Comparison of ENCODE assay signal across 9 mouse cellular contexts in the genomic region with DNA sequence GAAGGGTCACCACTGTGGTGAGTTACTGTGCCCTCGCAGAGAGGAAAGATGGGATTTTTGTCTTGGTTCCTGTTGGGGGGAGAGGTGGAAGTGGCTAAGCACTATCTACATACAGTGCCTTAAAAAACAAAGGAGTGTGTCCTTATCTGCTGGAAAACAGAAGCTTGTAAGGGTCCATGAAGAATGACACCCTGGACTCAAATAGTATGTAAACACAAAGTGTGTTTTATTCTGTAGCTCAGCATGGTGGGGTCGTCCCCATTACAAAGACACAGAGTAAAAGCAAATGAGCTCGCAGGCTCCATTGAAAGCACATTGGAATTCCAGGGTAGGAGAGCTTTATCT. TPM values are rescaled to one million over a fixed set of nuclear protein-coding genes. Genes with fewer than 3 reads are reported as not detected.
DNase-seq lines count a peak whose midpoint lies in the region; ATAC-seq lines count a peak whose summit lies in the region.
"Had no signal": no experiment of that assay in that cellular context is flagged by ENCODE, and none has a peak within 500 bp of the region (broad histone marks: within the 10 kb centered on the region; RNA-seq: fewer than 3 reads in every experiment).

No protein-coding gene starts in this region.

- no peak for DNase-seq in heart, adult 8-10 months (ENCODE audit: low spot score)
- peak; percentile 4 for DNase-seq in Muller cell, postnatal 12 days (ENCODE audit: inconsistent ontology term)
- DNase-seq in hindbrain, embryonic 10.5 days (ENCODE audit: low spot score): no peak
- no peak for DNase-seq in midbrain, embryonic 10.5 days (ENCODE audit: low spot score)
- DNase-seq in layer of hippocampus, postnatal 10 days (ENCODE audit: low spot score in 2 of 2): no peak
- no peak for DNase-seq in adrenal gland, adult 2 months

- peak overlapping the region; percentile 88 for H3K4me3 ChIP-seq in heart, embryonic 16.5 days (ENCODE audit: low read length)
- H3K4me3 ChIP-seq in hindbrain, embryonic 10.5 days: peak overlapping the region; percentile 80
- peak overlapping the region; percentile 67 for H3K4me3 ChIP-seq in midbrain, embryonic 10.5 days

- H3K4me1 ChIP-seq in heart, embryonic 16.5 days (ENCODE audit: control insufficient read depth, insufficient read depth, low read length): peaks cover 8% of the 10 kb centered on the region
- peaks cover 12% of the 10 kb centered on the region for H3K4me1 ChIP-seq in hindbrain, embryonic 10.5 days (replicated peaks)
- H3K4me1 ChIP-seq in midbrain, embryonic 10.5 days: peaks cover 11% of the 10 kb centered on the region

- peak overlapping the region; percentile 90 for H3K27ac ChIP-seq in heart, embryonic 16.5 days (ENCODE audit: low read length)
- H3K27ac ChIP-seq in hindbrain, embryonic 10.5 days: peak overlapping the region; percentile 93; the same call in 1 of the 2 replicates
- H3K27ac ChIP-seq in midbrain, embryonic 10.5 days (replicated peaks): peak overlapping the region; percentile 87

- H3K4me2 ChIP-seq in heart, embryonic 16.5 days (ENCODE audit: low read depth, low read length): peak overlapping the region; percentile 89

- ATAC-seq in heart, embryonic 16.5 days (replicated peaks; ENCODE audit: extremely low read depth, insufficient read depth, low FRiP score): no peak
- ATAC-seq in activated CD4-positive, CD25-positive, alpha-beta regulatory T cell, adult 4 months: no peak

- H3K9ac ChIP-seq in heart, embryonic 16.5 days (ENCODE audit: low read length): peak overlapping the region; percentile 87

- no peaks in the 10 kb centered on the region for H3K27me3 ChIP-seq in heart, embryonic 16.5 days (ENCODE audit: control insufficient read depth, insufficient read depth, low read length)
- no peaks in the 10 kb centered on the region for H3K27me3 ChIP-seq in hindbrain, embryonic 10.5 days (ENCODE audit: insufficient read depth, poor library complexity, severe bottlenecking)
- no peaks in the 10 kb centered on the region for H3K27me3 ChIP-seq in midbrain, embryonic 10.5 days (ENCODE audit: low read depth, poor library complexity, severe bottlenecking)
- H3K27me3 ChIP-seq: Patski had no signal

- 32% methylated on average over 3 of the region's 3 CpGs for WGBS in heart, embryonic 16.5 days
- 42% methylated on average over 3 of the region's 3 CpGs for WGBS in hindbrain, embryonic 10.5 days
- 44% methylated on average over 3 of the region's 3 CpGs for WGBS in midbrain, embryonic 10.5 days

- 0 out of 2 replicates have a peak, but pooled peaks cover 2% of the 10 kb centered on the region for H3K36me3 ChIP-seq in heart, embryonic 16.5 days (ENCODE audit: control insufficient read depth, insufficient read depth)
- peaks cover 15% of the 10 kb centered on the region for H3K36me3 ChIP-seq in hindbrain, embryonic 10.5 days
- H3K36me3 ChIP-seq in midbrain, embryonic 10.5 days: peaks cover 6% of the 10 kb centered on the region

- no peaks in the 10 kb centered on the region for H3K9me3 ChIP-seq in heart, embryonic 16.5 days (replicated peaks; ENCODE audit: control insufficient read depth, low read length)
- no peaks in the 10 kb centered on the region for H3K9me3 ChIP-seq in hindbrain, embryonic 10.5 days
- no peaks in the 10 kb centered on the region for H3K9me3 ChIP-seq in midbrain, embryonic 10.5 days (replicated peaks)

RNA-seq across cellular contexts. Expression of a gene that starts 0.8 kb away (rescaled TPM):
- polyA plus RNA-seq in heart, embryonic 16.5 days (2015; fragmentation: Nextera tagmentation; extraction: Ambion mirVana): 17.9 and 22.3 TPM in 2 replicates
- total RNA-seq in heart, adult 8-10 months (2022): 10 to 100 TPM; 12.5 to 23.2 (median 17.8) TPM
- 17.6 and 23.3 TPM in 2 replicates for polyA plus RNA-seq in hindbrain, embryonic 10.5 days (2016; fragmentation: Nextera tagmentation; extraction: Ambion mirVana)
- polyA plus RNA-seq in midbrain, embryonic 10.5 days (2016; fragmentation: Nextera tagmentation; extraction: Ambion mirVana): 22.3 and 24.3 TPM in 2 replicates
- total RNA-seq in layer of hippocampus, postnatal 10 days (2021): 10 to 100 TPM; 21.7 to 24.5 TPM
- total RNA-seq in adrenal gland, adult 2 months (2021): 10 to 100 TPM; 15.4 to 16.2 TPM
- 4.6 and 6.1 TPM in 2 replicates for polyA plus RNA-seq in adrenal gland, adult 2 months (2012; rRNA removed)
- polyA plus RNA-seq in activated CD4-positive, CD25-positive, alpha-beta regulatory T cell, adult 4 months (2017; shearing (Covaris generic)): 10 to 100 TPM in 1 of 2 experiments, 1 to 10 TPM in 1; 9.3 to 16.3 TPM

RNA-seq across cellular contexts. Expression of a gene that starts 45.0 kb away (rescaled TPM):
- 251 and 274 TPM in 2 replicates for polyA plus RNA-seq in heart, embryonic 16.5 days (2015; fragmentation: Nextera tagmentation; extraction: Ambion mirVana)
- total RNA-seq in heart, adult 8-10 months (2022): 100 to 1,000 TPM; 149 to 170 (median 159) TPM
- polyA plus RNA-seq in hindbrain, embryonic 10.5 days (2016; fragmentation: Nextera tagmentation; extraction: Ambion mirVana): 337 and 446 TPM in 2 replicates
- 444 and 484 TPM in 2 replicates for polyA plus RNA-seq in midbrain, embryonic 10.5 days (2016; fragmentation: Nextera tagmentation; extraction: Ambion mirVana)
- total RNA-seq in layer of hippocampus, postnatal 10 days (2021): 100 to 1,000 TPM; 101 to 102 TPM
- total RNA-seq in adrenal gland, adult 2 months (2021): 100 to 1,000 TPM; 173 to 196 TPM
- polyA plus RNA-seq in adrenal gland, adult 2 months (2012; rRNA removed): 37.4 and 72.8 TPM in 2 replicates
- polyA plus RNA-seq in activated CD4-positive, CD25-positive, alpha-beta regulatory T cell, adult 4 months (2017; shearing (Covaris generic)): 100 to 1,000 TPM; 185 to 199 TPM

RNA-seq across cellular contexts. Expression of a gene that starts 45.3 kb away (rescaled TPM):
- polyA plus RNA-seq in heart, embryonic 16.5 days (2015; fragmentation: Nextera tagmentation; extraction: Ambion mirVana): 22.0 and 29.3 TPM in 2 replicates
- total RNA-seq in heart, adult 8-10 months (2022): 10 to 100 TPM; 12.7 to 20.9 (median 17.6) TPM
- 28.0 and 49.3 TPM in 2 replicates for polyA plus RNA-seq in hindbrain, embryonic 10.5 days (2016; fragmentation: Nextera tagmentation; extraction: Ambion mirVana)
- 46.1 and 58.0 TPM in 2 replicates for polyA plus RNA-seq in midbrain, embryonic 10.5 days (2016; fragmentation: Nextera tagmentation; extraction: Ambion mirVana)
- total RNA-seq in layer of hippocampus, postnatal 10 days (2021): 10 to 100 TPM; 15.9 to 17.7 TPM
- 10 to 100 TPM; 13.8 to 18.4 TPM for total RNA-seq in adrenal gland, adult 2 months (2021)
- polyA plus RNA-seq in adrenal gland, adult 2 months (2012; rRNA removed): 2.2 TPM in 2 replicates
- 10 to 100 TPM; 27.9 to 35.6 TPM for polyA plus RNA-seq in activated CD4-positive, CD25-positive, alpha-beta regulatory T cell, adult 4 months (2017; shearing (Covaris generic))
